ENCODE assay signal across 8 mouse cellular contexts in the genomic region with DNA sequence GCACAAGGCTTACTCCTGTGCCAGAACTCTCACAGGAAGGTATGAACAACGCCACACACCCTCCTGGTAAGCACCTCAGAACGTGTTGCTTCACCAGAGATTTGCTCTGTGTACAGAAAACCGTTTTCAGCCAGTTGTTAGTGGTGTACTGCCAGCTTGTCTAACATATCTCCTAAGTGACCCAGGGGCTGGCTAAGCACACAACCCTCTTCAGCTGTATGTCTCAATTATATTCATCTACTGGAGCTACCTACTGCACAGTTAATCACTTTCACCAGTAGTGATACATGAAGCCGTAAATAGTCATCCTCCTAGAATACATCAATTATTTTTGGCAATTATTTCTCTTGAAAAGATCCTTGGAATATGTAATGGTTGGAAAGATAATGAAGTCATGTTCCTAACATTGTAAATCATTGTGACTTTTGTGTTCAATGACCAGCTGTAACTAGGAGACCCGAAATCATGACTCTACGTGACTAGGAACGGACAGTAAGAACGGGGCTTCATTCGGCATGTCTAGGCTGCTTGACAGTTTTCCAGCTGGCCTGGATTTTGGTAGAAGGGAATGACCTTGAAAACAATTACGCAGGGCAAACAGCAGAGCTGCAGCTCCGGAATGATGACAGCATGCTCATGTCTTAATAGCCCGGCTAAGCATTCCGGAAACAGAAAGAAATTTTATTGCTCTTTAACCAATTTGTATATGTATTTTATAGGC.
DNase-seq lines count a peak whose midpoint lies in the region; ATAC-seq and TF ChIP-seq lines count a peak whose summit lies in the region.
"Had no signal": no experiment of that assay in that cellular context is flagged by ENCODE, and none has a peak within 500 bp of the region (broad histone marks: within the 10 kb centered on the region; RNA-seq: fewer than 3 reads in every experiment).

No protein-coding gene starts in this region.

- intact Hi-C loops in left cerebral cortex, postnatal 10 days (cut with DNase I): no loop called here

- H3K9ac ChIP-seq in liver, adult 2 months (ENCODE audit: low read depth, low read length): no peak overlapping the region
- no peak overlapping the region for H3K9ac ChIP-seq in liver, embryonic 11.5 days (ENCODE audit: low read depth, low read length)
- no peak overlapping the region; the same call in 1 of the 2 replicates for H3K9ac ChIP-seq in heart, embryonic 13.5 days
- H3K9ac ChIP-seq: liver, postnatal 0 days had no signal

- H3K4me3 ChIP-seq in liver, adult 2 months (ENCODE audit: insufficient read depth, low read depth, low read length): no peak overlapping the region
- H3K4me3 ChIP-seq in liver, embryonic 11.5 days (ENCODE audit: low read depth, low read length): no peak overlapping the region
- H3K4me3 ChIP-seq in heart, embryonic 13.5 days: no peak overlapping the region

- TF ChIP-seq POLR2A in liver, adult 2 months (IDR thresholded peaks at IDR 0.05; ENCODE audit: extremely low read depth, insufficient read depth, low read length): no peak

- H3K79me2 ChIP-seq in liver, adult 2 months (ENCODE audit: control insufficient read depth, insufficient read depth, low read length): no peaks in the 10 kb centered on the region

- no peaks in the 10 kb centered on the region for H3K27me3 ChIP-seq in liver, adult 2 months (ENCODE audit: control insufficient read depth, insufficient read depth, low read length)
- H3K27me3 ChIP-seq in liver, embryonic 11.5 days (replicated peaks; ENCODE audit: control insufficient read depth, insufficient read depth, low read length): no peaks in the 10 kb centered on the region
- no peaks in the 10 kb centered on the region for H3K27me3 ChIP-seq in heart, embryonic 13.5 days (replicated peaks)

- no peaks in the 10 kb centered on the region; the same call in 1 of the 2 replicates for H3K4me1 ChIP-seq in liver, adult 2 months (ENCODE audit: control insufficient read depth, insufficient read depth, low read length)
- H3K4me1 ChIP-seq in liver, embryonic 11.5 days (replicated peaks; ENCODE audit: control insufficient read depth, insufficient read depth, low read length): no peaks in the 10 kb centered on the region
- peaks cover 25% of the 10 kb centered on the region for H3K4me1 ChIP-seq in heart, embryonic 13.5 days

- H3K9me3 ChIP-seq in liver, embryonic 11.5 days (ENCODE audit: control insufficient read depth, low read length): no peaks in the 10 kb centered on the region
- no peaks in the 10 kb centered on the region for H3K9me3 ChIP-seq in heart, embryonic 13.5 days

- no peak for TF ChIP-seq CTCF in liver, adult 2 months (IDR thresholded peaks at IDR 0.05; ENCODE audit: low read depth, low read length)

- peak; percentile 15 for DNase-seq in liver, adult 2 months (ENCODE audit: extremely low read depth, low read depth, low spot score)
- DNase-seq in liver, embryonic 11.5 days (ENCODE audit: low spot score): no peak
- DNase-seq in adrenal gland, postnatal 36 days: peak; percentile 70 to 76
- peak; percentile 19 for DNase-seq in lung, postnatal 36 days
- no peak for DNase-seq in left cerebral cortex, postnatal 10 days (ENCODE audit: extremely low spot score in 1 of 2, low spot score in 2 of 2)
- DNase-seq: liver, postnatal 0 days had no signal

- 65% methylated on average over 13 of the region's 13 CpGs for WGBS in liver, adult 2 months
- 80% methylated on average over 13 of the region's 13 CpGs for WGBS in liver, embryonic 11.5 days
- 45% methylated on average over 13 of the region's 13 CpGs for WGBS in heart, embryonic 13.5 days

- no peak for ATAC-seq in liver, embryonic 11.5 days (replicated peaks; ENCODE audit: low FRiP score)
- ATAC-seq in heart, embryonic 13.5 days (ENCODE audit: extremely low read depth, insufficient number of reproducible peaks, low FRiP score, low TSS enrichment): no peak
- ATAC-seq in CD4-positive, CD25-positive, alpha-beta regulatory T cell, adult 4 months: no peak
- ATAC-seq: liver, postnatal 0 days had no signal

- H3K36me3 ChIP-seq in liver, adult 2 months (ENCODE audit: control insufficient read depth, insufficient read depth, low read length): no peaks in the 10 kb centered on the region
- no peaks in the 10 kb centered on the region for H3K36me3 ChIP-seq in liver, embryonic 11.5 days (ENCODE audit: control insufficient read depth, insufficient read depth, low read length)
- H3K36me3 ChIP-seq in heart, embryonic 13.5 days: no peaks in the 10 kb centered on the region

- H3K4me2 ChIP-seq in liver, embryonic 11.5 days: no peak overlapping the region
- no peak overlapping the region for H3K4me2 ChIP-seq in heart, embryonic 13.5 days

- H3K27ac ChIP-seq in liver, adult 2 months (replicated peaks; ENCODE audit: insufficient read depth, low read depth, low read length): no peak overlapping the region
- no peak overlapping the region for H3K27ac ChIP-seq in liver, embryonic 11.5 days (ENCODE audit: low read depth, low read length)
- peak overlapping the region; percentile 73 for H3K27ac ChIP-seq in heart, embryonic 13.5 days (replicated peaks)

Comparison
In these comparisons a context has a peak if more than half of its experiments do, and no peak if none do; other contexts are left out.
1. DNase-seq: peak in liver, adult 2 months (single experiment), adrenal gland, postnatal 36 days (2 of 2) and lung, postnatal 36 days (single experiment); none in liver, embryonic 11.5 days (single experiment) and left cerebral cortex, postnatal 10 days (0 of 2).